Mouse (Mus musculus) cerebellum, adult 18-20 months (tissue): Measurements from ENCODE around the gene Phldb2.

Experiments used
- DNase-seq, 2 experiments: peaks; one replicate each; pipeline ENCODE4 v3.0.0; 2021

The Phldb2 gene

DNA sequence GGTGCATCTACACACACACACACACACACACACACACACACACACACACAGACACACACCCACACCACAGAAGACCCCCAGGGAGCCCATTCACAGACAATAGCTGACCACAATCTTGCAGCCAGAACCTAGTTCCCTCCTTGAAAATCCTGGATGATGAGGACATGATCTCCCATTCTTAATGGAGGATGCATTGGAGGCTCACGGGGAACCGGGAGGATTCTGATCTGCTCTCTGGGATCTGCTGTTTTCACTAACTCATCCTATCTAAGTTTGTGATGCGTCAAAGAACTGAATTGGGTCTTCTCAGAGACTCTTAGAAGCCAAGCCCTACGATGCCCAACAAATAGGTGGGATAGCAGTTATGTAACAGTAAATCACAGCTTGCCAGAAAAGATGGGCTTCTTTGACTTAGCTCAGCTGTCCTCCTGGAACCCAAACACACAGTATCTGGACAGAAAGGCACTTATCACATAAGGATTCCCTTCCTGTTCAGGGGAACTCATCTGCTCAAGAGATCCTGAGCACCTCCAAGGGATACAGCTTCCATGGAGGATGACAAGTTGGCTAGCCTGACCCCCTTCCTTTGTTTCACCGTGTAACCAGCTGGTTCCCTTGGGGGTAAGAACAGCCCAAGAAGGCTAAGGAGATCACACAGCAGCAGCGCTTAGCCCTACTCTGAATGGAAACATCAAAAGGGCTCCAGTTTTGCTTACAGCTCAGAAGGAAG, 230.1 kb downstream of the Phldb2 start:
- DNase-seq = peak; percentile 39 to 61

DNA sequence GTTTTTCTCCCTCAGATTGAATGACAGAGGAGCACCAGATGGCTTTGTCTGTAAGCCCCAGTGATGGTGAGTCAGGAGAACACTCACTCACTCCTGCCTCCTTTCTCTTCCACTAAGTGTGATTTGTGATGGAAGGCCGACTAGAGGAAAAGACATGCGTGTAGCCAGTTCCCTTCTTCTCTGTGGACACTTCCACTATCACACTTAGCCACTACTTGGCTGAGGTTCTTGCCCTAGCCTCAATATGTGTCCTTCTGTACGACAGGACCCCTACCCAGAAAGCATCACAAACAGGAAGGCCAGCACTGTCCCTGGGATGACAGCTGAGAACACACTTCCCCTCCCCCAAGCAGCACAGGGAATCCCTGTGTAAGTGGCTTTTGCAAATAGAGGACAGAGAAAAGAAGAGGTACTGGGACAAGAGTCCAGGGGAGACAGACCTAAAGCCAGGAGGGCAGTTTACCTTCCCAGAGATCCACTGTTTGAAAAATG, 230.9 kb downstream of the Phldb2 start:
- peak; percentile 62 to 64 for DNase-seq

DNA sequence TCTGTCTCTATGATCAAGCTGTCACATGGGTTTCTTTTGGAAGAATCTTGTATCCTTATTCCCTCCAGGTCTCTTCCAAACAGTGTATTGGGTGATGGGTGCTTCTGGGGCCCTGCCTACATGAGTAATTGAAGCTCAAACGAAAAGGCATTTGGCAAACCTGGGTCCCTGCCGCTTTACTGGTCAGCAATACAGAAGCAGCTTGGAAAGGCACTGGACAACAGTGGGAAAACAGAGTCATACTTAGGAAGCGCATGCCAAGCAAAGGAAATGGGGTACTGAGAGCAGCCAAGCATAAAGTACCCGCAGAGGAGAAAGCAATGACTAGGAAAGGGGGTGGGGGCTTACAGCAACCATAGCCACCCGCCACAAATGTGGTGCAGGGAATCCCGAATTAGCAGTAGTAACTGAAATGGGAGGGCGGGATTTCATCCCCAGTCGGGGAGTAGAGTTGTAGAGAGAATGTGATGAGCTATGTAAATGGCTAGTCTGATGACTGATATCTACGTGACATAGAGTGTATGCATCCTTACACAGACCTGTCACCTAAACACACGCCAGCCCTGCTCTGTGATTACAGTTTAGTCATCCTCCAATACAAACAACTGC, 233.3 kb downstream of the Phldb2 start:
- DNase-seq = peak; percentile 59 to 60

DNA sequence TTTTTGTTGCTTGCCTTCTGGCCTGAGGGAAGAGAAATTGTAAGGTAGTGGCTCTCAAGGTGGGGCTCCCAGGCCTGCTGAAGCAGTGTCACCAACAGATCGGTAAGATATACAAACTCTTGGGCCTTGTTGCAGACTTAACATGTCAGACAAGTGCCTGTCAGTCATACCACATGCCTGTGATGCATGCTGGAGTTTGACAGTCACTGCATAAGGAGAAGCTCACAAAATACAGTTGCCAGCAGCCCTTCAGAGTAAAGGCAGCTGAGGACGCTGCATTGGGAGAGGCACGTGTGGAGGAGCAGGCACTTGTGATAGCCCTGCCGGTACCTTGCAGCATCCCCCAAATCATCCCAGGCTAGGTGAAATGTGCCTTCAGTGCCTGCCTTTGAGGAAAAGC, 235.1 kb downstream of the Phldb2 start:
- DNase-seq = no peak

DNA sequence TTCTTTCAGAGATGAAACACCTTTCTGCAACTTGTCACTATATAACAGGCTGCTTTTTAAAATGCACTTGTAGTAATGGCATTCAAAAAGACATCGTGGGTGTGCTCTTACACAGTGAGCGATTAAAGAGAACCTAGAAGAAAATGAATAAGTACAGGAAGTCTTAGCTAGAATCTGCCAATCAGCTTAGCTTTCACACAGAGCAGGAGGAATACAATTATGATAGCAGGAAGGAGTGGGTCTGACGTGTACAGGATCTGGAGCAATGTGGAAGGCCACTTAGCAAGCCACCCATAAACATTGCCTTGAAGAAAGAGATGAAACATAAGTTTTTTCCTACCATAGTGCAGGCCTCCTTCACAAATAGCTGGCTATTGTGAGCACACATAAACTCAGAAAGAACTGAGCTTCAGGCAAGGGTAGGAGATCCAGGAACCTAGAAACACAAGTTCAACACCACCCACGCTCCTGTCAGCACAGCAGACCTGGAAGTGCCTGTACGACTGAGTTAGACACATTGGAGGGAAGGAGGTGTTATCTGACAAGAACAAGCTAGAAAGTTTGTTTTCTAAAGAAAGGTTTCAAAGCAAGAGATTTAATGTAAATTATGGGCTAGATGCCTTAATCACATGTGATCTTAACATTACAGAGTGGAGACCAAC, 238.8 kb downstream of the Phldb2 start:
- no peak for DNase-seq

DNA sequence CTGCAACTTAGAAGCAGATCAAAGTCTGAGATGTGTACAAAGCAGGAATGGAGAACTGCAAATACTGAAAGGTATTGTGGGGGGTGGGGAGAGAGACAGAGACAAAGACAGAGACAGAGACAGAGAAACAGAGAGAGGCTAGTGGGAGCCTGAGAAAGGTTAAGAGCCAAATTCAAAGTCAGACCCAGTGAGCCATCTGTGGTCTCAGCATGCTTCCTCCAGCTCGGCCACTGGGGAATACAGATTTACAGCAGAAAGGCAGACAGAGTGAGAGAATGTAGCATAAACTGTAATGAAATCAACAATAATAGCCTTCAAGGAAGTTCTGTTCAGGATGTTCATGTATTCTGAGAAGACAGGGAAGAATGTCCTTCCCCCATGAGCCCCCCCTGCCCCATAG, 239.5 kb downstream of the Phldb2 start:
- DNase-seq = peak; percentile 32 to 40

DNA sequence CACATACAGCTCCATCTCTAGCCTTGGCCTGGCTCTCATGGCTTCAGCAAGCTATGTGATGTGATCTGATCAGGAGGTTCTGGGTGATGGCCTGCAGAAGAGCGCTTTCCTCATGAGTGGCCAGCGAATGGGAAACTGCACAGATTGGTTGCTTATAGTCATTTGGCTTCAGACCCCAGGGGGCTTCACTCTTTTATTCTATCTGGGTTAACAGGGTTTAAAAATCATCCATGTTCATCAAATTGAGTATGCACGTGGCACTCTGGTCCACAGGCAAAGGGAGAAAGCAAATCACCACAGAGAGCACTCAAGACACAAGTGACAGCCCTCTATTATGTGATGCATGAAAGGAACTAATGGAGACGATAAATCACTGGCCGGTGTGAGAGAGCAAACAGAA, 240.1 kb downstream of the Phldb2 start:
- no peak for DNase-seq

DNA sequence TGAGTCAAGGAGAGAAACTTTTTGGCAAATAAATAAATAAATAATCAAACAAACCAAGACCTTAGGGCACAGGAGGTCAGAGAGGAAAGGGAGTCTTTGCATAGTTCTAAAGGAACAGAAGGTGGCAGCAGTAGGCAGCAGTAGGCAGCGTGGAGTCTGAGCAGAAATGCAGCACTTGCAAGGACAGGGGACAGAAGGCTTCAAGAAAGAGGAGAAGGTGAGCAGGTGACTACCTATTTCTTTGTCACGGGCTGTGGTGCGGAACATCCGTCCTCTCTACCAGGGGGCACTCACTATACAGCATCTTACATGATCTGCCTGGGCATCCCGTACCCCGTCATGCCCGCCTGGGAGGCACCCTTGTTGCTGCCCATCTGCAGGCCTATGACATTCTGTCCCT, 242.1 kb downstream of the Phldb2 start:
- DNase-seq = peak; percentile 42 to 55

DNA sequence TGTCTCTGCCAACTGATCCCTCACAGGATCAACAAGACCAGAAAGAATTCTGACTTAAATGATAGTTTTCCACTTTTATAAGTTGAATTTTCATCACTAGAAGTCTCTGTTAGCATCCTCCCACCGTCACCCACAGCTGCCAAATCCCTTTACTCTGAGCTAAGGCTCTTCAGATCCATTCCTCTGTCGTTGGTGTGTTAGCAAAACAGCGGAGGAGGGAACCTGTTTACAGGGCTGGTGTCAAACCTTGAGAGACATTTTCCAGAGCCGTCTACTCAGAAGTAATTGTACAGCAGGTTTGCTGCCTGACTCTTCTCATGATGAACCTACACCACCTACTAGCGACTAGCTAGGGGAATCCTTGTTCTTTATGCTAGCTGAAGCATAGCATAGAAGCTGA, 254.1 kb downstream of the Phldb2 start:
- no peak for DNase-seq

DNA sequence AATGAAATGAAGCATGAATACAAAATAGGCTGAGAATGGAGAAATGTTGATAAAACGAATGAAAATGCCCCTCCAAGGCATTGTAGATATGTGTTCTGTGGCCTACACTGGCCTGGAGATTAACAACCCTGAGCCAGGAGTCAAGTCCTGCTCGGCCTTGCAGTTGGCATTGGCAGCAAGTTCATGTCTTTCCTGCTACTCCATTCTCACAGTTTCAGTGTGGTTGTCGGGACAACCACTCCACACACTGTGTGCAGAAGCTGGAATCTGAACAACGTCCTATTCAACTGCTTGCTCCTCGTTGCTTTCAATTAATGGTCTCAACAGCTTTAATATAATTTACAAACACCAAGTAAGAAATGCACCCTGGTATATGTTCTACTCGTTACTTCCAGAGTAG, 255.4 kb downstream of the Phldb2 start:
- DNase-seq = no peak
